Mouse (Mus musculus): ENCODE measurements around the gene Gzmf.

GRCm38 (mm10) chr14:56240409-56240808 lies 29.2 kb upstream of the Gzmf start:
- TF ChIP-seq CTCF (IDR thresholded peaks at IDR 0.05; ENCODE audit: borderline replicate concordance, insufficient read depth, low read length), result no peak
- TF ChIP-seq POLR2A (IDR thresholded peaks at IDR 0.05; ENCODE audit: low read depth, low read length), result no peak

Measured in embryonic fibroblast, embryonic 13.5 days (primary cell).